Mouse (Mus musculus): ENCODE results near the gene Mecp2. TPM values are rescaled to one million over a fixed set of nuclear protein-coding genes. Genes with fewer than 3 reads are reported as not detected.

Gene Mecp2
- polyA plus RNA-seq, 1 experiment from 2014 or later: 5.4 TPM

DNA sequence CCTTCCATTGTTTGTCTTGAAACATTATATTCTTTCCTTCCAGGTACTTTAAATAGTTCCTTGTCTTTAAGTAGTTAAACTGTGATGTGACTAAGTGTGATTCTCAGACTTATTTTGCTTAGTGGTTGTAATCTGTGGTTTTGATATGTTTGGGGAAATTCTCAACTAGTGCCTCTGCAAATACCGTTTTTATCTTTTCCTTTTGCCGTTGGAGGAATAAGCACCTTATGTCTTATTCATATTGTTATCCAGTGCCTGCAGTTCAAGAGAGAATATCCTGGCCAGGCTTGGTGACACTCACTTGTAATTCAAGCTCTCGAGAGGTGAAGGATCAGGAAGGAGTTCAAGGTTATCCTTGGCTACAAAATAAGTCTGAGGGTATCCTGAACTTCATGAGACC, 134.1 kb downstream of the Mecp2 start:
- Histone ChIP-seq H3K9ac (replicated peaks) (no peak overlapping the region), H3K4me3 (ENCODE audit: low read depth, low read length) (no peak overlapping the region), H3K36me3 (replicated peaks; ENCODE audit: insufficient read depth, low read length) (no peaks in the 10 kb centered on the region), H3K4me2 (ENCODE audit: low read depth, low read length) (no peak overlapping the region), H3K27me3 (ENCODE audit: insufficient read depth, low read length) (no peaks in the 10 kb centered on the region), H3K27ac (ENCODE audit: low read depth) (no peak overlapping the region), H3K9me3 (ENCODE audit: low read length) (no peaks in the 10 kb centered on the region), H3K4me1 (ENCODE audit: insufficient read depth) (peaks cover 6% of the 10 kb centered on the region)
- ATAC-seq: no peak
- WGBS (ENCODE audit: insufficient replicate concordance): 61% methylated on average over 3 of the region's 3 CpGs
- no peak for DNase-seq
- TF ChIP-seq EP300 (IDR thresholded peaks at IDR 0.05; ENCODE audit: low read depth): no peak
- TF ChIP-seq CTCF (IDR thresholded peaks at IDR 0.05; ENCODE audit: low read depth): no peak

GRCm38 (mm10) chrX:73998911-73999869, 136.0 kb downstream of the Mecp2 start:
- ATAC-seq (peak; percentile 93), DNase-seq (peak; percentile 42)
- Histone ChIP-seq H3K36me3 (replicated peaks; ENCODE audit: insufficient read depth, low read length) (no peaks in the 10 kb centered on the region), H3K4me1 (ENCODE audit: insufficient read depth) (peaks cover 6% of the 10 kb centered on the region), H3K4me3 (ENCODE audit: low read depth, low read length) (no peak overlapping the region), H3K27me3 (ENCODE audit: insufficient read depth, low read length) (no peaks in the 10 kb centered on the region), H3K9ac (replicated peaks) (no peak overlapping the region; the same call in 1 of the 2 replicates), H3K4me2 (ENCODE audit: low read depth, low read length) (peak overlapping the region; percentile 40; the same call in 1 of the 2 replicates), H3K27ac (ENCODE audit: low read depth) (peak overlapping the region; percentile 83), H3K9me3 (ENCODE audit: low read length) (no peaks in the 10 kb centered on the region)
- 22% methylated on average over 8 of the region's 8 CpGs for WGBS (ENCODE audit: insufficient replicate concordance)
- TF ChIP-seq EP300 (IDR thresholded peaks at IDR 0.05; ENCODE audit: low read depth) (peak; percentile 82), CTCF (IDR thresholded peaks at IDR 0.05; ENCODE audit: low read depth) (no peak)

GRCm38 (mm10) chrX:73977783-73978182, 157.4 kb downstream of the Mecp2 start:
- Histone ChIP-seq H3K4me1 (ENCODE audit: insufficient read depth) (no peaks in the 10 kb centered on the region), H3K4me3 (ENCODE audit: low read depth, low read length) (no peak overlapping the region), H3K9ac (replicated peaks) (no peak overlapping the region), H3K36me3 (replicated peaks; ENCODE audit: insufficient read depth, low read length) (no peaks in the 10 kb centered on the region), H3K9me3 (ENCODE audit: low read length) (no peaks in the 10 kb centered on the region), H3K4me2 (ENCODE audit: low read depth, low read length) (no peak overlapping the region), H3K27me3 (ENCODE audit: insufficient read depth, low read length) (0 out of 2 replicates have a peak, but pooled peaks cover 3% of the 10 kb centered on the region), H3K27ac (ENCODE audit: low read depth) (no peak overlapping the region)
- WGBS (ENCODE audit: insufficient replicate concordance): 69% methylated on average over 1 of the region's 1 CpGs
- DNase-seq: no peak
- TF ChIP-seq EP300 (IDR thresholded peaks at IDR 0.05; ENCODE audit: low read depth) (no peak), CTCF (IDR thresholded peaks at IDR 0.05; ENCODE audit: low read depth) (no peak)
- no peak for ATAC-seq

MicroRNAs within 50 kb of the gene (microRNA counts, 519-probe panel; counts per million panel counts)
- microRNA mmu-miR-718: not detected

Small RNA genes within 50 kb of the gene (microRNA-seq; reads per million reads assigned to microRNA genes)
- gene Mir5132 (2.8 reads per million), gene Mir718 (not detected)

Other genes with a start within 250 kb of the Mecp2 start
- gene Avpr2, start 243.3 kb downstream of the Mecp2 start, polyA plus RNA-seq (2015; fragmentation: Nextera tagmentation; extraction: Ambion mirVana): 0.08 and 0.09 TPM in 2 replicates
- gene L1cam, start 239.3 kb downstream of the Mecp2 start, polyA plus RNA-seq (2015; fragmentation: Nextera tagmentation; extraction: Ambion mirVana): 0.06 and 0.12 TPM in 2 replicates
- 5.1 and 5.2 TPM in 2 replicates for gene Arhgap4, start 213.5 kb downstream of the Mecp2 start, polyA plus RNA-seq (2015; fragmentation: Nextera tagmentation; extraction: Ambion mirVana)
- gene Naa10, start 213.4 kb downstream of the Mecp2 start, polyA plus RNA-seq (2015; fragmentation: Nextera tagmentation; extraction: Ambion mirVana): 48.9 and 51.8 TPM in 2 replicates
- gene Renbp, start 204.5 kb downstream of the Mecp2 start, polyA plus RNA-seq (2015; fragmentation: Nextera tagmentation; extraction: Ambion mirVana): 22.3 and 22.6 TPM in 2 replicates
- gene Hcfc1, start 169.0 kb downstream of the Mecp2 start, polyA plus RNA-seq (2015; fragmentation: Nextera tagmentation; extraction: Ambion mirVana): 14.6 and 16.4 TPM in 2 replicates
- 17.9 and 18.7 TPM in 2 replicates for gene Irak1, start 111.4 kb downstream of the Mecp2 start, polyA plus RNA-seq (2015; fragmentation: Nextera tagmentation; extraction: Ambion mirVana)
- not detected in 2 replicates for gene Opn1mw, start 7.9 kb downstream of the Mecp2 start, polyA plus RNA-seq (2015; fragmentation: Nextera tagmentation; extraction: Ambion mirVana)
- not detected in 2 replicates for gene Tex28, start 32.5 kb upstream of the Mecp2 start, polyA plus RNA-seq (2015; fragmentation: Nextera tagmentation; extraction: Ambion mirVana)
- not detected in 2 replicates for gene Tktl1, start 41.9 kb upstream of the Mecp2 start, polyA plus RNA-seq (2015; fragmentation: Nextera tagmentation; extraction: Ambion mirVana)
- gene Flna, start 114.5 kb upstream of the Mecp2 start, polyA plus RNA-seq (2015; fragmentation: Nextera tagmentation; extraction: Ambion mirVana): 30.2 and 34.1 TPM in 2 replicates
- 6.8 and 7.4 TPM in 2 replicates for gene Emd, start 119.3 kb upstream of the Mecp2 start, polyA plus RNA-seq (2015; fragmentation: Nextera tagmentation; extraction: Ambion mirVana)
- 438 and 471 TPM in 2 replicates for gene Rpl10, start 135.4 kb upstream of the Mecp2 start, polyA plus RNA-seq (2015; fragmentation: Nextera tagmentation; extraction: Ambion mirVana)
- 30.4 and 31.2 TPM in 2 replicates for gene Taz, start 146.5 kb upstream of the Mecp2 start, polyA plus RNA-seq (2015; fragmentation: Nextera tagmentation; extraction: Ambion mirVana)
- gene Dnase1l1, start 147.0 kb upstream of the Mecp2 start, polyA plus RNA-seq (2015; fragmentation: Nextera tagmentation; extraction: Ambion mirVana): 10.0 and 10.8 TPM in 2 replicates
- gene Atp6ap1, start 161.7 kb upstream of the Mecp2 start, polyA plus RNA-seq (2015; fragmentation: Nextera tagmentation; extraction: Ambion mirVana): 58.4 and 62.6 TPM in 2 replicates
- 27.6 and 35.8 TPM in 2 replicates for gene Gdi1, start 169.6 kb upstream of the Mecp2 start, polyA plus RNA-seq (2015; fragmentation: Nextera tagmentation; extraction: Ambion mirVana)
- gene Fam50a, start 177.7 kb upstream of the Mecp2 start, polyA plus RNA-seq (2015; fragmentation: Nextera tagmentation; extraction: Ambion mirVana): 20.1 and 21.9 TPM in 2 replicates
- 0.25 and 0.37 TPM in 2 replicates for gene Plxna3, start 193.7 kb upstream of the Mecp2 start, polyA plus RNA-seq (2015; fragmentation: Nextera tagmentation; extraction: Ambion mirVana)
- 46.6 and 48.3 TPM in 2 replicates for gene Lage3, start 218.3 kb upstream of the Mecp2 start, polyA plus RNA-seq (2015; fragmentation: Nextera tagmentation; extraction: Ambion mirVana)
- 38.3 TPM in 2 replicates for gene Ubl4a, start 237.9 kb upstream of the Mecp2 start, polyA plus RNA-seq (2015; fragmentation: Nextera tagmentation; extraction: Ambion mirVana)
- 7.7 and 7.8 TPM in 2 replicates for gene Slc10a3, start 238.0 kb upstream of the Mecp2 start, polyA plus RNA-seq (2015; fragmentation: Nextera tagmentation; extraction: Ambion mirVana)